Mouse (Mus musculus): ENCODE results near the gene Phc1. TPM values are rescaled to one million over a fixed set of nuclear protein-coding genes. Genes with fewer than 3 reads are reported as not detected.
A peak's percentile ranks its signal among the peaks of the same experiment; 100 is the strongest.

Phc1 gene
- total RNA-seq, 1 experiment from 2014 or later, result 13.7 TPM

DNA sequence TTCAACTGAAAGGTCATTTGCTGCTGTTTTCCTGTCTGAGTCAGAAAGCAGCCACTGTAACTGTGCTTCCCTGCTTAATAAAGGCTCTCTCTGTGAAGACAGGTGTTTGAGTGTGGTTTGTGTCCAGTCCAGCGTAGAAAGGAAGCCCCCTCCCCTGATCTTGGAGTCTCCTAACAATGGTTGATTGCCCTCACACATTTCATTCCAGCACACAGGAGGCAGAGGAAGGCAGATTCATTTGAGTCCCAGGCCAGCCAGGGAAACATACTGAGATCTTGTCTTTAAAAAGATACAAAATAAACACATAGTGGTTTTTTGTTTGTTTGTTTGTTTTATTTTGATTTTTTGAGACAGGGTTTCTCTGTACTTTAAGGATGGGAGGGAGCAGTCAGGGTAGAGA is 38.2 kb downstream of the Phc1 start:
- ATAC-seq (ENCODE audit: extremely low read depth, insufficient number of reproducible peaks, low FRiP score, poor library complexity, severe bottlenecking), result no peak

DNA sequence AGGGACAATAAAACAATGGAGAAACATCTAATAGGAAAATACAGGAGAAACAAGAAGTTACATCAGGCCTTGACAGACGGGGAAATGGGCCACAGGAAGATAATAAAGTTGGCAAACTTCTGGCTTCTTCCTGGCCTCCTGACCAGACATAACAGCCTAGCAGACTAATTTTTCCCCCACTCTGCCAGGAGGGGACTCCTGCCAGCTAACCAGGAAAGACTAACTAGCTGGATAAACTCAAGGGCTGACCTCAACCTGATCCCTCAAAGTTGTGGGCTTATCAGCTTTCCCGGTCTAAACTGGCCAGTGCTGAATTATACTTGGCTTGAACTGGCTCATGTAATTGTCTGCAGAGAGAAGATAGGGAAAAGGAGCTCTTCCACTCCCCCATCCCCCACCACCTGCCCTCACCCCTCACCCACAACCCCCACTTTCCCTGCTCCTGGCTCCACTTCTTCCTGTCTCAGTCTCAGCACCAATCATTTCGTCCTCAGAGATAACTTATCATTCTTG is 40.7 kb downstream of the Phc1 start:
- ATAC-seq (ENCODE audit: extremely low read depth, insufficient number of reproducible peaks, low FRiP score, poor library complexity, severe bottlenecking), result no peak

DNA sequence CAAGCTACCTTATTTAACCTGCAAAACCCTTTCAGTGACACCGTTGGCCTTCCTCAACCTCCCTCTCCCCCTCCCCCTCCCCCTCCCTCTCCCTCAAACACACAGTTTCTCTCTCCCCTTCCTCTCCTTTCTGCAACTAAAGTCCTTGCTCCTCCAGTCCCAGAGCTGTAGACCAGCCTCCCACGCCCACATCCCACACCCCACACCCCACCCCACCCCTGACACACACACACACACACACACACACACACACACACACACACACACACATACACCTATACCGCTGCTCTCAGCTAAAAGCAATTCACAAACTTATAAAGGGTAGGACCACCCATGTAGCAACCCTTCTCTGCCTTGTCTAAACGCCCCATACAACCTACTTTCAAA is 42.1 kb downstream of the Phc1 start:
- no peak for ATAC-seq (ENCODE audit: extremely low read depth, insufficient number of reproducible peaks, low FRiP score, poor library complexity, severe bottlenecking)

- ATAC-seq (ENCODE audit: extremely low read depth, insufficient number of reproducible peaks, low FRiP score, poor library complexity, severe bottlenecking), result 0 out of 2 replicates have a peak, but pooled peaks have one; percentile 26
Measured at GRCm38 (mm10) chr6:122297279-122298222, 42.8 kb downstream of the Phc1 start.

DNA sequence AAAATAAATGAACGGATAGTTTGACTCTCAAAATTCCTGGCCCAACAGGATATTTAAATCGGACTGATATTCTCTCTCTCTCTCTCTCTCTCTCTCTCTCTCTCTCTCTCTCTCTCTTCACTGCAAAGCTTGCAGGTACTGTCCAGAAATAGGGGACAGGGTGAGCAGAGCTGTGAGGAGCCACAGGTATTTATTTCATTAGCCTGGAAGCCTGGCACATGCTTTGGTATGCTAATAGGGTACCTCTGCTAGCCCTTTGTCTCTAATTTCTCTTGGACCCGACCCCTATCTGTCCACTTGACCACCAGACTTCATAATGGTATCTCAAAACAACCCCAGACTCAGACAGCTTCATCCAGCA is 43.5 kb downstream of the Phc1 start:
- ATAC-seq (ENCODE audit: extremely low read depth, insufficient number of reproducible peaks, low FRiP score, poor library complexity, severe bottlenecking), result no peak

- no peak for ATAC-seq (ENCODE audit: extremely low read depth, insufficient number of reproducible peaks, low FRiP score, poor library complexity, severe bottlenecking)
Measured at GRCm38 (mm10) chr6:122295242-122295641, 45.1 kb downstream of the Phc1 start.

GRCm38 (mm10) chr6:122294290-122294689 is 46.1 kb downstream of the Phc1 start:
- ATAC-seq (ENCODE audit: extremely low read depth, insufficient number of reproducible peaks, low FRiP score, poor library complexity, severe bottlenecking), result no peak

DNA sequence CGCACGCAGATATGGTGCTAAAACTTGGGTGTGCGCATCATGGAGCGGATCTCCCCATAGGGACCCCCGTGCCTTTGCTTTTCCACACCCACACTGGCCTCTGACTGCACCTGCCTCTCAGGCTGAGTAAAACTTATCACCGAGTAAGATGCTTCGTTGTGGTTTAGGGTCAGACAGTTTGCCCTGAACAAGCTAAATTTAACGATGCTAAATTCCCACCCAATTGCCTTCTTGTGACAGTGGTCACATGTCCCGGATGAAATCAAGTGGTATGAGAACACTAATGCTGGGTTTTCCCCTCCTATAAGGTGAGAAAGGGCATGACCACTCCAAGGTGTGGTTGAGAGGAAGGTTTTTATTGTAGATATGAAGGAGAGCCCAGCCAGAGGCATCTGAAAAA is 46.6 kb downstream of the Phc1 start:
- no peak for ATAC-seq (ENCODE audit: extremely low read depth, insufficient number of reproducible peaks, low FRiP score, poor library complexity, severe bottlenecking)

GRCm38 (mm10) chr6:122293121-122293520 is 47.2 kb downstream of the Phc1 start:
- no peak for ATAC-seq (ENCODE audit: extremely low read depth, insufficient number of reproducible peaks, low FRiP score, poor library complexity, severe bottlenecking)

DNA sequence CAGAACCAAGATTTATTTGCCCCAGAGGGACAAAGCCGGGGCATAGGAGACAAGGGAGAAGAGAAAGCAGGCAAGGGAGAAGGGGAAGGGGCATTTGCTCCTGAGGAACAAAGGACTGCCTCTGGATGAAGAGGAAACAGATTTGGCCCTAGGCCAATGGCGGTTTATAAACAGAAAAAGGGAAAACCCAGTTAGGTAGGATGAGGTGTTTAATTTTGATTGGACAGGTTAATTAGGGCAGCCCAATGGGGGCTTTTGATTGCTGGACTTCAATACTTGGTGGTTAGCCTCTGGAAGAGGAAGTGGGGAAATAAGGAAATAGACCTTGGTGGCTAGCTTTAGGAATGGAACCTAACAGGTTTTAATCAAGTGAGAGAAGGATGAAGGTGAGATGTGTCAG is 48.2 kb downstream of the Phc1 start:
- ATAC-seq (ENCODE audit: extremely low read depth, insufficient number of reproducible peaks, low FRiP score, poor library complexity, severe bottlenecking), result no peak

DNA sequence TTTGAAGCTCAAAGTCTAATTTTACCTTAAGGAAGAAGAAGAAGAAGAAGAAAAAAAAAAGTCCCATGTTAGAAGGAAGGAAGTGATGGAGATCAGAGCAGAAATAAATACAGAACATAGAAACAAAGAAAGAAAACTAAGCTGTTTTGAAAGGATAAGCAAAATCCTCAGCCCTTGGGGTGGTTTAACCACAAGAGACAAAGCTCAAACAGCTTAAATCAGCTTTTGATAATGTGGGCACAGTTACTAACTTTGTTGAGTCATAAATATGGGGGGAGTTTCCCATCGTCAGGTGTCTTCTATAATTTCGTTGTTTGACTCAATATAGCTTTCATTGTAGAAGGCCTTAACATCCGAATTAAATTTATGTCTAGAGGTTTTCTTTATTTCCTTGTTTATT is 48.6 kb downstream of the Phc1 start:
- ATAC-seq (ENCODE audit: extremely low read depth, insufficient number of reproducible peaks, low FRiP score, poor library complexity, severe bottlenecking), result no peak

GRCm38 (mm10) chr6:122291264-122291663 is 49.1 kb downstream of the Phc1 start:
- no peak for ATAC-seq (ENCODE audit: extremely low read depth, insufficient number of reproducible peaks, low FRiP score, poor library complexity, severe bottlenecking)

DNA sequence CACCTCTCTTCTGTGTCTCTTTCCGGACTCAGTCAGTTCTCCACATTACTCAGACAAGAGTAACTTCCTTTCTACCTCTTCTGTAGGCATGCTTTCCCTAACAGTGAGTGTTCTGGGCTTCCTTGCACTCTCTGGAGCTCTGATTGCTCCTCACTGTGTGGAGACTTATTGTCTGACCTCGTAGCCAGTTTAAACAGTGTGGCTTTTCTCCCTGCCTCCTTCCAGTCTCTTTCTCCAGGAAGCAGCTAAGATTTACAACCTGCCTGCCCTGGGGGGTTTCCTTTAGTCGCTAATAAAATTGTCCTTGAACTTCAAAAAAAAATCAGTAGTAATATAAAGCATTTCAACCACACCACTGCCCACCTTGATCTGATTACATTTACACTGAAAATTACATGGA is 50.1 kb downstream of the Phc1 start:
- ATAC-seq (ENCODE audit: extremely low read depth, insufficient number of reproducible peaks, low FRiP score, poor library complexity, severe bottlenecking), result no peak

DNA sequence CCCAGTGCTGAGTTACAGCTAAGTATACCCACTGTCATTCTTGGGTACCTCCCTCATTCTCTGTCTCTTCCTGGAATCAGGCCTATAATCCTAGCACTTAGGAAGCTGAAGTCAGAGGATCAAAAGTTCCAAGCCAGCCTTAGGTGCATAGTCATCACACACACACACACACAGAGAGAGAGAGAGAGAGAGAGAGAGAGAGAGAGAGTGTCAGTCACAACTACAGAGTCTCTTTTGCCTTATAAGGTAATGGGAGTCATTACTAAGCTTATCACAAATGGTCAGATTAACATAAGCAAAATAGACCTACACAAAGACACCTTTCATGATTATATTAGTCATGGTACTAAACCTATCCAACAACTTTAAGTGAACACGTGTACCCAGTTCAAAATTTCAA is 51.0 kb downstream of the Phc1 start:
- no peak for ATAC-seq (ENCODE audit: extremely low read depth, insufficient number of reproducible peaks, low FRiP score, poor library complexity, severe bottlenecking)

DNA sequence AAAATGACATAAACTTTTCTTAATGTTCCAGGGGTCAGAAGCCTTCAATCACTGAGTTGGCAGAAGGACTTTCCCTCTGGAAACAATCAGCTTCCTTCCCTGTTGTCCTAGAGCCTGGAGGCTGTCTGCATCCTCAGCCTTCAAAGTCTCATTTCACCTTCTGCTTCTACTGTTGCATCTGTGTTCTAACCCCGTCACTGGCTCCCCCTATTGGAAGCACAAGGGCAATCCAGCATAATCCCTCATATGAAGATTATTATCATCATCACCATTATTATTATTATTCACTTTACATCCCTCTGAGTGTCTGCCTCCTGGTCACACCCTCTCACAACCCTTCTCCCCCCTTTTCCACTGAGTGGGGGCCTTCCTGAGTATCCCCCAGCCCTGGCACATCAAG is 52.1 kb downstream of the Phc1 start:
- no peak for ATAC-seq (ENCODE audit: extremely low read depth, insufficient number of reproducible peaks, low FRiP score, poor library complexity, severe bottlenecking)

- ATAC-seq (ENCODE audit: extremely low read depth, insufficient number of reproducible peaks, low FRiP score, poor library complexity, severe bottlenecking), result no peak
Measured at GRCm38 (mm10) chr6:122284823-122285222, 55.5 kb downstream of the Phc1 start.

DNA sequence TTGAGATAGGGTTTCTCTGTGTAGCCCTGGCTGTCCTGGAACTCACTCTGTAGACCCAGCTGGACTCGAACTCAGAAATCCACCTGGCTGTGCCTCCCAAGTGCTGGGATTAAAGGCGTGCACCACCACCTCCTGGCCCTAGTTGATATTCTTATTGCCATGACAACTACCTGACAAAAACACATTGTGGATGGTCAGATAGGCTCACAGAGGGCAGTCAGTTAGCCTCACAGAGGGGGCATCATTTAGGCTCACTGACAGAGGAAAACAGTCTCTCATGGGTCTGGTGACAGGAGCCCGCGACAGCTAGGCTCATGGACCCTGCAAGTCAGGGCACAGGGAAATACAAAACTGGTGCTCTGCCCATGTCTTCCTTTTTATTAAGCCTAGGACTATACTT is 56.1 kb downstream of the Phc1 start:
- no peak for ATAC-seq (ENCODE audit: extremely low read depth, insufficient number of reproducible peaks, low FRiP score, poor library complexity, severe bottlenecking)

- no peak for ATAC-seq (ENCODE audit: extremely low read depth, insufficient number of reproducible peaks, low FRiP score, poor library complexity, severe bottlenecking)
Measured at GRCm38 (mm10) chr6:122283429-122283828, 56.9 kb downstream of the Phc1 start.

- no peak for ATAC-seq (ENCODE audit: extremely low read depth, insufficient number of reproducible peaks, low FRiP score, poor library complexity, severe bottlenecking)
Measured at GRCm38 (mm10) chr6:122282782-122283181, 57.6 kb downstream of the Phc1 start, which contains the start of gene Klrg1. Klrg1 (minus strand) TSS chr6:122282882.

DNA sequence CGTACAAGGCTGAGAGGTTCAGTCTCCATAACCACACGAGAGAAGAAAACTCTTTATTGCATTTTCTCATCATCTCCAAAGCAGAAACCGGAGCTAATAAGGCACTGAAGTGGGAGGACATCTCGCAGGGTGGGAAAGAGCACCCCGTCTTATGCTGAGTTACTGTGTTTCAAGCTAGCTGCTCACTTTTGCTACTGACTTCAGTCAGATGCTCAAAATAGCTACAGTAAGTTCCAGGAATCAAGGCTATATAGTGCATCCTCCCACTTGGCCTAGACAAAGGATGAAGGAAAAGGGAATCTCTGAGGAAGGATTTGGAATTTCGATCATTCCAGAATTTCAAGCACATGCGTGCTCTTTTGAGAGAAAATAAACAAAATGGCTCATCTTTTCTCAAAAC is 63.8 kb downstream of the Phc1 start:
- ATAC-seq (ENCODE audit: extremely low read depth, insufficient number of reproducible peaks, low FRiP score, poor library complexity, severe bottlenecking), result no peak

DNA sequence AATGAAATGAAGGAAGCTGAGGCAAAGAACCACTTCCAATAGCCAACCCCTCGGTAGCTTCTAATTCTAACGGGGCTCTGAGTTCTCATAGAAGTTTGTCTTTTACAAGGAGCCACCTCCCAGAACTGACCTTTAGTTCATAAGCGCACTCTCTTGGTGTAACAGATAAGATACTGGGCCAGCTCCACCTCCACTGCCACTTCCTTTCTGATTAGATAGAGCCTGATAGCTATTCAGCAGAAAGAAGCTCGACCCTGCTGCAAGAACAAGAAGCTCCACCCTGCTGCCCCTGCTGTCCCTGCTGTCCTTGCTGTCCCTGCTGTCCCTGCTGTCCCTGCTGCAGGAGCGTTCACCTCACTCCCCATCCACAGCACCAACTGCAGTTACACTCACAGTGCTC is 65.8 kb downstream of the Phc1 start:
- no peak for ATAC-seq (ENCODE audit: extremely low read depth, insufficient number of reproducible peaks, low FRiP score, poor library complexity, severe bottlenecking)
